Mouse (Mus musculus): Measurements from ENCODE around the gene Rpl22l1. TPM values are rescaled to one million over a fixed set of nuclear protein-coding genes. Genes with fewer than 3 reads are reported as not detected.

The Rpl22l1 gene
- total and polyA plus RNA-seq, 3 experiments = 370 to 1,765 (median 509) TPM

DNA sequence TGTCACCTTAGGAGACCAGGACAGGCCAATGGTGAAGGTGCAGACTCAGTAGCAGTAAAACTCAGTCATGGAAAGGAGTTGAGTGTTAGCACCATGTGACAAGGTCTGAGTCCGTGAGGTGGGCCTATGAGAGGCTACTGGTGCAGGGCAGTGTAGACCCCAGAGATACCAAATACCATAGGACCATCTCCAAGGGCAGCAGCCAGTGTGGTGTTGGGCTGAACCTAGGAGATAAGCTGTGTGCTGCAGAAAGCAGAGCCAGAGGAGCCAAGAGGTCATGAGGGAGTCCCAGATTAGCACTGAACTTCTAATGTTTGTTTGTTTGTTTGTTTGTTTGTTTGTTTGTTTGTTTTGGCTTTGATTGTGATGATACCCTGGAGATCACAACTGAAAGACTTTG is 28.7 kb upstream of the Rpl22l1 start:
- H3K36me3 ChIP-seq (replicated peaks in 1 of 2; ENCODE audit: control insufficient read depth in 1 of 2, insufficient read depth in 1 of 2, low read length in 1 of 2) = no peaks in the 10 kb centered on the region
- H3K27ac ChIP-seq (ENCODE audit: insufficient read depth, low read depth) = no peak overlapping the region

DNA sequence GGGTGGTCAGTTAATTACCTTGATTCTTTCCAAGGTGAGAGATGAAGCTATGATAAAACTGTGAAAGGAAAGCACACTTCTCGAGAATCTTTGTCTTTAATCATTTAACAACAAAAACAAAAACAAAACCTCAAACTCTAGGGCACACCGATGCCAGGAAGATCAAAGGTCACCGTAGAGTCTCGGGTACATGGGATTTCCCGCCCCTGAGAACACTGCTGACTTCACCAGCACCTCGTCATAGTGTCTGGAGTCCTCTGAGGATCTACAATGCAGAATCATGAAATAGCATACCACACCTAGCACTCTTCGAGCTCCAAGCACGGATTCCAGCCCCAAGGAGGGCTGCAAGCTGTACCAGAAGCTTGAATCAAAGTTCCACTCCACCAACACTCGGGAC is 24.7 kb upstream of the Rpl22l1 start:
- dilution Hi-C loops (cut with MboI; ENCODE audit: extremely low pct_ligation_motif_present, extremely low pct_unique_long_range_greater_than_20kb, low sequenced_read_pairs) = no loop called here
- H3K27ac ChIP-seq (ENCODE audit: insufficient read depth, low read depth) = no peak overlapping the region
- TF ChIP-seq NRF1 (IDR thresholded peaks at IDR 0.05; ENCODE audit: low read depth, low read length) (no peak), USF2 (conservative IDR thresholded peaks at IDR 0.05; ENCODE audit: low read depth, low read length) (no peak), MXI1 (IDR thresholded peaks at IDR 0.05; ENCODE audit: low read depth, low read length) (no peak), CHD1 (IDR thresholded peaks at IDR 0.05; ENCODE audit: low read depth, low read length) (no peak), EP300 (IDR thresholded peaks at IDR 0.05; ENCODE audit: low read length) (no peak), NELFE (IDR thresholded peaks at IDR 0.05; ENCODE audit: low read depth, low read length) (no peak), MAZ (IDR thresholded peaks at IDR 0.05; ENCODE audit: low read depth, low read length) (no peak), CTCF (conservative IDR thresholded peaks at IDR 0.05 in 1 of 2, IDR thresholded peaks at IDR 0.05 in 1 of 2; ENCODE audit: low read depth in 2 of 2, low read length in 2 of 2) (no peak), BHLHE40 (IDR thresholded peaks at IDR 0.05; ENCODE audit: low read depth, low read length) (no peak)
- no peaks in the 10 kb centered on the region for H3K4me1 ChIP-seq (ENCODE audit: control insufficient read depth in 1 of 2, insufficient read depth in 2 of 2)
- H3K36me3 ChIP-seq (replicated peaks in 1 of 2; ENCODE audit: control insufficient read depth in 1 of 2, insufficient read depth in 1 of 2, low read length in 1 of 2) = no peaks in the 10 kb centered on the region
- H3K9me3 ChIP-seq (replicated peaks; ENCODE audit: low read length) = peaks cover 9% of the 10 kb centered on the region
- no peak for DNase-seq (ENCODE audit: extremely low read depth)
- H3K9ac ChIP-seq (ENCODE audit: insufficient read depth, low read depth) = no peak overlapping the region
- no peaks in the 10 kb centered on the region for H3K79me2 ChIP-seq (replicated peaks; ENCODE audit: control insufficient read depth, extremely low read depth, insufficient read depth, poor library complexity, severe bottlenecking)
- H3K4me2 ChIP-seq (ENCODE audit: insufficient read depth, low read depth, poor library complexity, severe bottlenecking) = no peak overlapping the region
- in situ Hi-C loops (cut with MboI; ENCODE audit: low pct_ligation_motif_present, low pct_unique_long_range_greater_than_20kb, low sequenced_read_pairs) = no loop called here
- no peak overlapping the region for H3K4me3 ChIP-seq (replicated peaks in 1 of 3; ENCODE audit: low read depth in 2 of 3, low read length in 2 of 3, poor library complexity in 1 of 3)
- H3K27me3 ChIP-seq (replicated peaks) = no peaks in the 10 kb centered on the region

More for the DNA sequence above, 28.7 kb upstream of the Rpl22l1 start:
- DNase-seq (ENCODE audit: extremely low read depth) = no peak
- in situ Hi-C loops (cut with MboI; ENCODE audit: low pct_ligation_motif_present, low pct_unique_long_range_greater_than_20kb, low sequenced_read_pairs) (no loop called here), dilution Hi-C loops (cut with MboI; ENCODE audit: extremely low pct_ligation_motif_present, extremely low pct_unique_long_range_greater_than_20kb, low sequenced_read_pairs) (no loop called here)
- Histone ChIP-seq H3K9ac (ENCODE audit: insufficient read depth, low read depth) (no peak overlapping the region), H3K27me3 (replicated peaks) (no peaks in the 10 kb centered on the region), H3K4me2 (ENCODE audit: insufficient read depth, low read depth, poor library complexity, severe bottlenecking) (no peak overlapping the region), H3K9me3 (replicated peaks; ENCODE audit: low read length) (peaks cover 7% of the 10 kb centered on the region), H3K79me2 (replicated peaks; ENCODE audit: control insufficient read depth, extremely low read depth, insufficient read depth, poor library complexity, severe bottlenecking) (no peaks in the 10 kb centered on the region), H3K4me1 (ENCODE audit: control insufficient read depth in 1 of 2, insufficient read depth in 2 of 2) (no peaks in the 10 kb centered on the region), H3K4me3 (replicated peaks in 1 of 3; ENCODE audit: low read depth in 2 of 3, low read length in 2 of 3, poor library complexity in 1 of 3) (no peak overlapping the region)
- no peak for TF ChIP-seq MEF2A (IDR thresholded peaks at IDR 0.05; ENCODE audit: borderline replicate concordance, low read depth, low read length)
- no peak for TF ChIP-seq BHLHE40 (IDR thresholded peaks at IDR 0.05; ENCODE audit: low read depth, low read length)
- no peak for TF ChIP-seq TCF12 (IDR thresholded peaks at IDR 0.05; ENCODE audit: low read depth, low read length)
- no peak for TF ChIP-seq ZC3H11A (IDR thresholded peaks at IDR 0.05; ENCODE audit: low read depth, low read length)

DNA sequence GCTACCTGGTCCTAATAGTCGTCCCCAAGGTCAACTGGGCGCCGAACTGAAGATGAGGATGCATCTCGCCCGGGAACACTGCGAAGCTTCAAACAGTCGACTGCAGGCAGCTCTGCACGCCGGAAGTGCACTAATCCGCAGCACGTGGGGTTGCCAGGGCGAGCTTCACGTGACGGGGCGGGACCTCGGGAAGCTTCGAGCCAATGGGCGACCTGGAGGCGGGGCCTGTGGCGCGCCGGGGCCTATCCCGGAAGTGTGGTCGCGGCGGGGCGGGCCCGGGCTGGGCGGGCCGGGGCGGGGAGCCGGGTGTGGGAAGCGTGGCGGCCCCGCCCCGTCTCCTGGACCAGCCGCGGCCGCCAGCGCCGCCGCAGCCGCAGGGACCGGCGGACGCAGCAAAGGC is 24.2 kb upstream of the Rpl22l1 start, which contains the start of gene Eif5a2:
TSS of gene Eif5a2 (plus strand) at position 283 of the 400 bp plus-strand sequence.
- H3K4me1 ChIP-seq (ENCODE audit: control insufficient read depth in 1 of 2, insufficient read depth in 2 of 2) = no peaks in the 10 kb centered on the region
- no peak for TF ChIP-seq CTCF (conservative IDR thresholded peaks at IDR 0.05 in 1 of 2, IDR thresholded peaks at IDR 0.05 in 1 of 2; ENCODE audit: low read depth in 2 of 2, low read length in 2 of 2)
- no peak for TF ChIP-seq ZMIZ1 (IDR thresholded peaks at IDR 0.05; ENCODE audit: low read depth, low read length)
- TF ChIP-seq E2F4 (IDR thresholded peaks at IDR 0.05; ENCODE audit: insufficient replicate concordance, low read depth, low read length) = no peak
- no peak for TF ChIP-seq POLR2A (IDR thresholded peaks at IDR 0.05; ENCODE audit: low read depth, low read length)
- TF ChIP-seq CHD2 (IDR thresholded peaks at IDR 0.05; ENCODE audit: low read length) = no peak
- TF ChIP-seq RCOR1 (conservative IDR thresholded peaks at IDR 0.05; ENCODE audit: low read depth, low read length) = no peak
- no peak for TF ChIP-seq NELFE (IDR thresholded peaks at IDR 0.05; ENCODE audit: low read depth, low read length)
- TF ChIP-seq SIN3A (IDR thresholded peaks at IDR 0.05; ENCODE audit: low read length) = no peak
- no peak for TF ChIP-seq BHLHE40 (IDR thresholded peaks at IDR 0.05; ENCODE audit: low read depth, low read length)
- no peak for TF ChIP-seq MAZ (IDR thresholded peaks at IDR 0.05; ENCODE audit: low read depth, low read length)
- no peak for TF ChIP-seq MEF2A (IDR thresholded peaks at IDR 0.05; ENCODE audit: borderline replicate concordance, low read depth, low read length)
- no peak for TF ChIP-seq TBP (conservative IDR thresholded peaks at IDR 0.05; ENCODE audit: low read depth, low read length)
- no peak for TF ChIP-seq TCF12 (IDR thresholded peaks at IDR 0.05; ENCODE audit: low read depth, low read length)
- H3K27ac ChIP-seq (ENCODE audit: insufficient read depth, low read depth) = no peak within 1 kb of the TSS
- no peak within 1 kb of the TSS for H3K9ac ChIP-seq (ENCODE audit: insufficient read depth, low read depth)
- H3K79me2 ChIP-seq (replicated peaks; ENCODE audit: control insufficient read depth, extremely low read depth, insufficient read depth, poor library complexity, severe bottlenecking) = no peaks in the 10 kb centered on the region
- no peak within 1 kb of the TSS for H3K4me2 ChIP-seq (ENCODE audit: insufficient read depth, low read depth, poor library complexity, severe bottlenecking)
- dilution Hi-C loops (cut with MboI; ENCODE audit: extremely low pct_ligation_motif_present, extremely low pct_unique_long_range_greater_than_20kb, low sequenced_read_pairs) (no loop called here), in situ Hi-C loops (cut with MboI; ENCODE audit: low pct_ligation_motif_present, low pct_unique_long_range_greater_than_20kb, low sequenced_read_pairs) (no loop called here)
- no peaks in the 10 kb centered on the region for H3K36me3 ChIP-seq (replicated peaks in 1 of 2; ENCODE audit: control insufficient read depth in 1 of 2, insufficient read depth in 1 of 2, low read length in 1 of 2)
- no peak for DNase-seq (ENCODE audit: extremely low read depth)
- H3K9me3 ChIP-seq (replicated peaks; ENCODE audit: low read length) = peaks cover 9% of the 10 kb centered on the region
- H3K4me3 ChIP-seq (replicated peaks in 1 of 3; ENCODE audit: low read depth in 2 of 3, low read length in 2 of 3, poor library complexity in 1 of 3) = no peak within 1 kb of the TSS
- H3K27me3 ChIP-seq (replicated peaks) = no peaks in the 10 kb centered on the region
